Mouse (Mus musculus) lung, postnatal 0 days (tissue): ENCODE data around the gene Clec2e.

Source experiments
- CTCF ChIP-seq: IDR thresholded peaks from 2 replicates; pipeline ENCODE4 v1.5.1; 2016; ENCODE audit warnings: antibody characterized with exemption, mild to moderate bottlenecking
- EP300 ChIP-seq: IDR thresholded peaks from 2 replicates; pipeline ENCODE4 v1.6.1; 2016; ENCODE audit warnings: antibody characterized with exemption, mild to moderate bottlenecking, control low read depth

GRCm38 (mm10) chr6:129045601-129046000, 55.1 kb downstream of the Clec2e start, which contains the start of gene Klrb1f:
- TF ChIP-seq CTCF: no peak
- TF ChIP-seq EP300: no peak
